Mouse (Mus musculus) erythroid progenitor cell, adult 5-6 weeks (primary cell): ENCODE measurements around the gene Tmie. TPM values are rescaled to one million over a fixed set of nuclear protein-coding genes. Genes with fewer than 3 reads are reported as not detected.

Experiments
- ATAC-seq: replicated peaks from 2 replicates; pipeline ENCODE4 v1.8.0; 2016; ENCODE audit warnings: moderate number of reproducible peaks, mild to moderate bottlenecking, moderate TSS enrichment, inconsistent platforms; ENCODE audit not compliant: poor library complexity, low FRiP score, severe bottlenecking
- total RNA-seq, 2 experiments: library from RNA; stranded (forward) in 1 of 2; stranded (reverse) in 1 of 2; fragments of 150-400 nt in 1 of 2; fragments of 186-747, 209-891 nt in 1 of 2; gene quantifications; 2 replicates each; pipeline versions ENCODE4 v1.2.3 to v1.2.4; 2015 to 2017; ENCODE audit warnings: low replicate concordance in 2 of 2

The Tmie gene
- total RNA-seq (2015; ENCODE audit: low replicate concordance) (not detected in 2 replicates), total RNA-seq (2017; ENCODE audit: low replicate concordance) (not detected in 2 replicates)

DNA sequence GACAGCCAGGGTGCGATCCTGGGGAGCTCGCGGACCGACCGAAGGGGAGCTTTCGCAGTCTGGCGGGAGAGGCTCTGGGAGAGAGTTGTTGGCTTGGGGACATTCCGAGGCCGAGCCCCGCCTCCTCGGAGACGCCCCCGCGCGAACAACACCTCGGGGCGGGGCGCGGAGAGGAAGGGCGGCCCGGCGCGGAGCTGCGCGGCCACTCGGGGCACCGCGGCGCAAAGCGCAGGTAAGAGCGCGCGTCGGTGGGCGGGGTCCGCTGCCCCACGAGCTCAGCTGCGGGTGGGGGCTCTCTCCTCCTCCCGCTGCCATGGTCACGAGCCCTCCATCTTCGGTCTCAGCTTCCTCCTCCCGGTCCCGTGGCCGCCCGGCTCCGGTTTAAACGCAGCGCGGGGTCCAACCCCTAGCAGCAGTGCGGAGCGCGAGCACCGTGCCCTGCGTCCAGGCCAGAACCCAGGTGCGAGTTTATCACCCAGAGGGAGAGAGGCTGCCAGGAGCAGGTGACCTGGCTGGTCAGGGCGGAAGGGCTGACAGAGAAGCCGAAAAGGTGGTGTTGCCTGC lies at the start of gene Tmie:
Gene Tmie (minus strand): TSS at position 116 of the 564 bp plus-strand sequence.
- ATAC-seq: no peak

- no peak for ATAC-seq
Measured at GRCm38 (mm10) chr9:110922759-110923158, 42.8 kb upstream of the Tmie start.

GRCm38 (mm10) chr9:110920665-110921419 lies 40.9 kb upstream of the Tmie start:
- ATAC-seq: no peak

GRCm38 (mm10) chr9:110916786-110917185 lies 36.9 kb upstream of the Tmie start, which contains the start of gene Fam240a:
Fam240a (minus strand) TSS chr9:110916861.
- no peak for ATAC-seq

GRCm38 (mm10) chr9:110915466-110915865 lies 35.6 kb upstream of the Tmie start:
- ATAC-seq: no peak

DNA sequence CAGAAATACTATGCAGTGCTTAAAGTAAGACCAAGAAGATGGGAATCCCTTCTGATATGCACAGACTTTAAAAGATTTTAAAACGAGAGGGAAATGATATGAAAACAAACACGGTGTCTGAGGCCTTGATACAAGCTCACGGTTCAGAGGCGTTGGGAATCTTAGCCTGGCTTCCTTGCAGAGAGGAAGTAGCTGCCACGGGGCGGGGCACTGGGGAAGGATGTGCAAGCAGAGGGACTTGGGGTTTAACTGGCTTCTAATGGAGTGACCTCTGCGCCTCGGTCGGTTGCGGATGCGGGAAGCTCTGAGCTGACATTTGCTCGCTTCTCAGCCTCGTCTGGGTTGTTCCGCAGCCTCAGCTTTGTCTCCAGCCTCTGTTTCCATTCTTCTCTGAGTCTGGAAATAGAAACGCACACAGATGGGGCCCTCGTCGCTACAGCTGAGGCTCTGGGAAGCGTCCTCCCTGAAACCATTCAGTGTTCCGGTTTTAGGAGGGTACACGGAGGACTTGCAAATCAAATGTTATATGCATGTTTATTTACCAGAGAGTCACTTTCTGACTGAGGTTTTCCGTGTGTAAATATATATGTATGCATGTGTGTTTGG lies 34.8 kb upstream of the Tmie start:
- no peak for ATAC-seq

DNA sequence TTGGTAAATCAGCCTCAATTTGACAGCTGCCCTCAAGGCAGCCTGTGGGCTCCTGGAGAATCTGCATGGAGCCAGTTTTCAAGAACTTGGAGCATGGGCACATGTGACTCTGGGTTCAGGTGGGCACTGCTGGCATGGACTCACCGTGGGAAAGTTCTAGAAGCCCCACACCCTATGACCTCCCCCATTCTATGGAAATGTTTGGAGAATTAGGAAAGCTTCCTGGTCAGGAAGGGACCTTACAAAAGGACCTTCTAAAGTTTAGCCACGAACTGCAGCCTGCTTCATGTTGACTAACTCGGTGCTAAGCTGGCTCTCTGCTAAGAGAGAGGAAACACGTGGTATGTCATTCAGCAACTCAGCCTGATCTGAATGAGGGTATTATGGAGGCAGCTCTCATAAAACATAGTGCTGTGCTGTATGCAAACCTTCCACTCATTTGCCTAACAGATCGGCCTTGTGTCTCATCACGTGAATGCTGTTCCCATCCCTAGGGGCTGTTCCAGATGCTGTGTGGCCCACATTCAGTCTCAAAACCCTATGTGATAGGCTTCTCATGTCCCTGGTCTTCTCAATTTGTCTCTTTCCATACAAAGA lies 29.6 kb upstream of the Tmie start:
- no peak for ATAC-seq

DNA sequence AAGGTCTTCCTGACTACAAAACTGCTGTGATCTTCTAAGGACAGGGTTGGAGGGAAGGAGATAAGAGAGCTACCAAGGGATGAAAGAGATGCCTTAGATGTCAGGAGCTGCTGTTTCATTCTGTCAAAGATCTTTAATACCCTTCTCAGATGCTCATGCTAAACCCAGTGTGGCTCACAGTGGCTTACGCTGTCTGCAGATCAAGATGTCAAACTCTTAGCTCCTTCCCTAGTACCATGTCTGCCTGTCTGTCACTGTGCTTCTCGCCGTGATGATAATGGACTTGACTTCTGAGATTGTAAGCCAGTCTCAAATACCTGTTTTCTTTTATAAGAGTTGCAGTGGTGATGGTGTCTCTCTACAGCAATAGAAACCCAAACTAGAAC lies 28.7 kb upstream of the Tmie start:
- ATAC-seq: no peak

- no peak for ATAC-seq
Measured at GRCm38 (mm10) chr9:110907838-110908630, 28.1 kb upstream of the Tmie start.

DNA sequence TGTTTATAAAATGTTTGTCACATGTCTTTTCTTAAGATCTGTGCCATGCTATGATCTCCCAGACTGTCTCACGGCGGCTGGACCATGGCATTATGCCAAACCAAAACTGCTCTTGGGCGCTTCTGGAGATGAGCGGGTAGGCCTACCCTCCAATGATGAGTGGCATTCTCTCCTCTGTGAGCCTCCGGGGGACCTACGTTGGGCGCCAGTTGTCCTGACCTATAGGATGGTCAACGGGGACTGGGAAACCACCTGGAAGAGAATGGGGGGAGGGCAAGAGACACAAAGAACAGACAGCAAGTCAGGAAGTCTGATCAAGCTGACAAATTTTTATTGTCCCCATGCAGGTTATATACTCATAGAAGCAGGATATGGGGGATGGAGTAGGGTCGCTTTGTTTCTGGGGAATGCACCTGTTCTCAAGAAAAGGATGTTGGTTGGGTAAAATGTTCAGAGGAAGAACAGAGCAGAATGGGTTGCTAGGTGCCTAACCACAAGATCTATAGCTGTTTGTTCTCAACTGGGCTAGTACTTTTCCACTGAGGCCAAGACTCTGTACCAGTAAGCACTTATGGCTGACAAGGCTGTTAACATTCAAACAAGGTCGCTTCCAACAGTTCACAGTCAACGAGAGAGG lies 27.4 kb upstream of the Tmie start:
- no peak for ATAC-seq

GRCm38 (mm10) chr9:110902271-110902670 lies 22.4 kb upstream of the Tmie start:
- no peak for ATAC-seq

DNA sequence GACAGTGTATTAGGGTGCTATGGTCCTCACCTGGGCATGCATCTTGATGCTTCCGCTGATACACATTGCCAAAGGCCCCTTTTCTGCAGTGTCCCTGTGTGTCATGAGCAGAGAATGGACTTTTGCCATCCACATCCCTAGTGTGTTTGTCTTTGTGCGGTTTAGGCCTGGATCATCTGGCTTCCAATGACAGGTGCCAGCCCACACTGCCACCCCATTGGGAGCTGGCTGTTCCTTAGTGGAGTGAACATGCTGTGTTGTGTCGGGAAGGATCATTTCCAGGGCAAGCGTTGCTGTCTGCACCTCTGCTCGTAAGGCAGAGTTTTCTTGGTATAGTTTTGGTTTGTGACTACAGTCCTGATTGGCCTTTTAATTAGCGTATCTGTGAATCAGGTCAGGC lies 21.3 kb upstream of the Tmie start:
- ATAC-seq: no peak

- no peak for ATAC-seq
Measured at GRCm38 (mm10) chr9:110899451-110900008, 19.6 kb upstream of the Tmie start.

DNA sequence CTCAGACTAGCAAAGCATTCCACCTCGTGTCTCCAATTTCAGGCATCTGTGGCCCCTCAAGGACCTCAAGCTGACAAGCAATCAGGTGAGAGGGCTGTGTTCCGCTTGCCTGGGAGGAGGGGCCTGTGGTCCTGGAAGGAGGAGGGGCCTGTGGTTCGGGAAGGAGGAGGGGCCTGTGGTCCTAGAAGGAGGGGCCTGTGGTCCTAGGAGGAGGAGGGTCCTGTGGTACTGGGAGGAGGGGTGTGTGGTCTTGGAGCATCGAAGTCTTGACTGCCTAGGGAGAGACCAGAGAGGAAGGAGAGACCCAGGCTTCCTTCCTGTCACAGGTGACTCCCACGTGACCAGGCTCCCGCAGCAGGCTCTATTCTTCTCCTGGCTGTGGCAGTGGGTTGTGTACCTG lies 16.7 kb upstream of the Tmie start:
- no peak for ATAC-seq

- no peak for ATAC-seq
Measured at GRCm38 (mm10) chr9:110895994-110896393, 16.1 kb upstream of the Tmie start.

DNA sequence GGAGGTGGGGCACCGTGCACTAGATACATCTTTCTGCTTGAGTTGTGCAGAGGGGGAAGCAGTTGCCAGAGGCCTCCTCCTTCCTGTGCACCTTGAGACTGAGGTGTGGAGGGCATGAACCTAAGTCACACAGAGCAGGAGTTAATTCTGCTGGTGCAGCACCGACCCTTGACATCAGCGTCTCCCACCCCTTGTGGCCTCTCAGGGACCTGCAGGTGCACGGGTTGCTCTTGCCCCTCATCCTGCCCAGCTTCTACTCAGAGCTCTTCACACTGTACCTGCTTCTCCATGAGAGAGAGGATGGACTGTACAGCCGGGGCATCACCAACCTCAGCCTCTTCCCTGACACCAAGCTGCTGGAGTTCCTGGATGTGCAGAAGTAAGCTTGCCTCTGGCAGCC lies 15.6 kb upstream of the Tmie start:
- no peak for ATAC-seq

DNA sequence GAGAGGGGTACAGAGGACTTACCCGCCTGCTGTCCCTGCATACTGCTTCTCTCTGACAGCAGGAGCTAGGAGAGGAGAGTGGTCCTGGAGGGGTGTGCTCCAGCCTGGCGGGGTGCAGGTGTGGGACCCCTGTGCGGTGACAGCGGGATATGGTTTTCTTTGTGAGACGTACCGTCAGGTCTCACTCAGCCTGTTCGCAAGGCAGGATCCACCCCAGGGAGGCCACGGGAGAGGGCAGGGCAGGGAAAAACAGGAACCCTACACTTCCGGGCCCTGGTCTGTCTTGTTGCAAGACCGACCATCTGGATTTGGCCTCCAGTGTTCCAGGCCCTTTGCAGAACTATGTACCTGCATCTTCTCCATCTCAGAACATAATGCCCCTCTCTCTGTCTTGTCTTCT lies 13.5 kb upstream of the Tmie start:
- ATAC-seq: no peak

DNA sequence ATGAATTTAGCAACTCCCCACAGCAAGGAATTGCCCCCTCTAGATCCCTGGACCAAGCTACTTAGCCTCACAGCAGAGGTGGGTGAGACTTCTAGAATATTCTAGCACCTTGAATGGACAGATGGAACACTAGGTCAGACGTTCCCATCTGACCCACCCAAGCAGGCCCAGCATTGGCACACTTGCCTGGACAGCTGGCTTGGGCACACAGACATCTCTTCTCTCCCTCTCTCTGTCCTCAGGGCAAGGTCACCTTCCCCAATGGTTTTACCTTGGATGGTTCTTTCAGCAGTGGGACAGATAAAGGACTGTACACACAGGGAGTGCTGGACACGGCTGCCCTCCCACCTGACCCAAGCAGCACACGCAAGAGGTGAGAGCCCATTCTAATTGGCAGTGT lies 12.6 kb upstream of the Tmie start:
- no peak for ATAC-seq
